Mouse (Mus musculus): ENCODE measurements around the gene Bcas2.

- TF ChIP-seq CTCF (IDR thresholded peaks at IDR 0.05; ENCODE audit: insufficient read depth, low read length) (peak; percentile 51), POLR2A (IDR thresholded peaks at IDR 0.05; ENCODE audit: borderline replicate concordance, extremely low read depth, low read depth, low read length) (no peak)
These were observed 17.7 kb upstream of the Bcas2 start for GRCm38 (mm10) chr3:103153761-103154160.

Data from lung, adult 2 months (tissue).